Mouse (Mus musculus): ENCODE measurements around the gene Cacna1e. TPM values are rescaled to one million over a fixed set of nuclear protein-coding genes. Genes with fewer than 3 reads are reported as not detected.
A peak's percentile ranks its signal among the peaks of the same experiment; 100 is the strongest.

Cacna1e gene
- polyA plus RNA-seq, 1 experiment = 0.28 TPM

DNA sequence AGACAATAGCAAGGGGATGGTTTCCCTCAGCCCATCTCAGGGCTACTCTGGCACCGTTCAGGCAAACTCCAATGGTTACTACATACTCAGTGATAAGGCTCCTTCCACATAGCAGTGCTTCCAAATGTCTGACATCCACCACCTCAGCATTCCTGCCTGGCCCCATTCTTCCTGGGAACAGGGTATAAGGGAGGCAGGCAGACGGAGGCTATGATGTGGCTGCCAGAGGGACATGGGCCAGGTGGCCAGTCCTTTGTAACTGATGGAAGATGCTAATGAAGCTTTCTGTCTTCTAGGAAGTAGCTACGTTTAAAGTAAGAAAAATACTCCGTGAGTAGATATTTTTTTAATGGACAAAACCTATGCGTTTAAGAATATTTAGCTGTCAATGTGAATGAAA lies 3.7 kb upstream of the Cacna1e start:
- WGBS = 69% methylated on average over 5 of the region's 5 CpGs
- Histone ChIP-seq H3K4me1 (ENCODE audit: control insufficient read depth, insufficient read depth, low read length) (no peaks in the 10 kb centered on the region), H3K36me3 (ENCODE audit: control insufficient read depth, insufficient read depth, low read length) (no peaks in the 10 kb centered on the region), H3K27me3 (replicated peaks; ENCODE audit: control insufficient read depth, insufficient read depth, low read length) (no peaks in the 10 kb centered on the region), H3K27ac (ENCODE audit: insufficient read depth, low read depth, low read length) (no peak overlapping the region), H3K4me3 (ENCODE audit: insufficient read depth, low read depth, low read length) (no peak overlapping the region)
- no peak for DNase-seq
- TF ChIP-seq POLR2A (IDR thresholded peaks at IDR 0.05; ENCODE audit: low read depth, low read length) = no peak
- no peak for TF ChIP-seq CTCF (conservative IDR thresholded peaks at IDR 0.05; ENCODE audit: insufficient read depth, insufficient read length, low read depth, low read length)

DNA sequence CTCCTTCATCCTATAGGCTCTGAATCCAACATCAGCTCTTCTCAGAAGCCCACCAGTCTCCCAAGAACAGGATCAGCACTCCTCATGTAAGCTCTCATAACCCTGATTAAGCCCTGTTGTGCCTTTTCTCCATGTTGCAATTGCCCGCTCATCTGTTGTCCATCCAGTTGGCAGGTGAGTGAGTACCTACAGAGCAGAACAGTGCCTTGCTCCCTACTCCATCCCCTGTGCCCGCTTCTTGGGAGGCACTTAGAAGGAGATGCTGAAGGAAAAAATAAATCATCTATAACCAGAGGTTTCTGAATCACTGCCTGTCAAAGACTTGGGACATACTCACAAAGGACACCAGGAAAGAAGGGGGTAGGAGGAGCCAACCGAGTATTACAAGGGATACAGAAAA lies 3.2 kb upstream of the Cacna1e start:
- WGBS = 77% methylated on average over 3 of the region's 3 CpGs
- DNase-seq = no peak
- Histone ChIP-seq H3K4me1 (ENCODE audit: control insufficient read depth, insufficient read depth, low read length) (no peaks in the 10 kb centered on the region), H3K27ac (ENCODE audit: insufficient read depth, low read depth, low read length) (no peak overlapping the region), H3K4me3 (ENCODE audit: insufficient read depth, low read depth, low read length) (no peak overlapping the region), H3K27me3 (replicated peaks; ENCODE audit: control insufficient read depth, insufficient read depth, low read length) (no peaks in the 10 kb centered on the region), H3K36me3 (ENCODE audit: control insufficient read depth, insufficient read depth, low read length) (no peaks in the 10 kb centered on the region)
- no peak for TF ChIP-seq CTCF (conservative IDR thresholded peaks at IDR 0.05; ENCODE audit: insufficient read depth, insufficient read length, low read depth, low read length)
- TF ChIP-seq POLR2A (IDR thresholded peaks at IDR 0.05; ENCODE audit: low read depth, low read length) = no peak

DNA sequence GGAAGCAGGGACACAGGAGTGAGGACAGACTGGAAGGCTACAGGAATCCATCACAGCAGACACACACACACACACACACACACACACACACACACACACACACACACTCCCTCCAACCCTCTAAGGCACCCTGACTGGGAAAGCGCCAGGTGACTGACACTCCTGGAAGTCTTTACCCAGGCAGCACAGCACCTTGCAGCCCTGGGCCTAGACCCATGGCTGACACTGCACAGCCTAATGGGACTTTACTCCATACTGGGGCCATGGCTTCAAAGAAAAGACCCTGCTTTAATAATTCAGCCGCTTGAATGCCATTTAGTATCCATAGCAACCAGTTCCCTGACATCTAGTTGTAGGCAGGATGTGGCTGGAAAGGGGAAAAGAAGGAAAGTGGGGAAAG lies 2.3 kb upstream of the Cacna1e start:
- no peak for DNase-seq
- 52% methylated on average over 2 of the region's 2 CpGs for WGBS

DNA sequence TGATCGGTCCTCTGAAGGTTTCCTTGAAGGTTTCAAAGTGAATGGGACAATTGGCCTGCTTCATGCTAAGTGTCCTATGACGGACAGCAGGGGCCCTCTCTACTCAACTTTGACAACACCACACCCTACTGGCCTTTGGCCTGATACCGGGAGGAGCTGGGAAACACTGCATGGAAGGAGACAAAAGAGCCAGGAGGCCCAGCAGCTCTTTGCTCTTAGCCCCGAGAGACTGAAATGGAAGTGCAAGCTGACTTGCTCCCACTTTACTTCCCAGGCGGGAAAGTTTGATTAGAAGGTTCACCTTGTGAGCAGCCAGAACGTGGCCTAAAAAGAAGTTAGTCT lies 877 bp upstream of the Cacna1e start:
- H3K36me3 ChIP-seq (ENCODE audit: control insufficient read depth, insufficient read depth, low read length) = no peaks in the 10 kb centered on the region
- no peaks in the 10 kb centered on the region for H3K4me1 ChIP-seq (ENCODE audit: control insufficient read depth, insufficient read depth, low read length)
- H3K4me3 ChIP-seq (ENCODE audit: insufficient read depth, low read depth, low read length) = no peak overlapping the region
- 59% methylated on average over 6 of the region's 6 CpGs for WGBS
- TF ChIP-seq CTCF (conservative IDR thresholded peaks at IDR 0.05; ENCODE audit: insufficient read depth, insufficient read length, low read depth, low read length) (no peak; the same call in 1 of the 2 replicates), POLR2A (IDR thresholded peaks at IDR 0.05; ENCODE audit: low read depth, low read length) (no peak)
- peak; percentile 9 for DNase-seq
- H3K27ac ChIP-seq (ENCODE audit: insufficient read depth, low read depth, low read length) = no peak overlapping the region
- H3K27me3 ChIP-seq (replicated peaks; ENCODE audit: control insufficient read depth, insufficient read depth, low read length) = no peaks in the 10 kb centered on the region

More for the DNA sequence above, 2.3 kb upstream of the Cacna1e start:
- H3K4me1 ChIP-seq (ENCODE audit: control insufficient read depth, insufficient read depth, low read length) = no peaks in the 10 kb centered on the region
- H3K27me3 ChIP-seq (replicated peaks; ENCODE audit: control insufficient read depth, insufficient read depth, low read length) = no peaks in the 10 kb centered on the region
- no peak overlapping the region for H3K4me3 ChIP-seq (ENCODE audit: insufficient read depth, low read depth, low read length)
- no peaks in the 10 kb centered on the region for H3K36me3 ChIP-seq (ENCODE audit: control insufficient read depth, insufficient read depth, low read length)
- TF ChIP-seq CTCF (conservative IDR thresholded peaks at IDR 0.05; ENCODE audit: insufficient read depth, insufficient read length, low read depth, low read length) (no peak), POLR2A (IDR thresholded peaks at IDR 0.05; ENCODE audit: low read depth, low read length) (no peak)
- H3K27ac ChIP-seq (ENCODE audit: insufficient read depth, low read depth, low read length) = no peak overlapping the region

DNA sequence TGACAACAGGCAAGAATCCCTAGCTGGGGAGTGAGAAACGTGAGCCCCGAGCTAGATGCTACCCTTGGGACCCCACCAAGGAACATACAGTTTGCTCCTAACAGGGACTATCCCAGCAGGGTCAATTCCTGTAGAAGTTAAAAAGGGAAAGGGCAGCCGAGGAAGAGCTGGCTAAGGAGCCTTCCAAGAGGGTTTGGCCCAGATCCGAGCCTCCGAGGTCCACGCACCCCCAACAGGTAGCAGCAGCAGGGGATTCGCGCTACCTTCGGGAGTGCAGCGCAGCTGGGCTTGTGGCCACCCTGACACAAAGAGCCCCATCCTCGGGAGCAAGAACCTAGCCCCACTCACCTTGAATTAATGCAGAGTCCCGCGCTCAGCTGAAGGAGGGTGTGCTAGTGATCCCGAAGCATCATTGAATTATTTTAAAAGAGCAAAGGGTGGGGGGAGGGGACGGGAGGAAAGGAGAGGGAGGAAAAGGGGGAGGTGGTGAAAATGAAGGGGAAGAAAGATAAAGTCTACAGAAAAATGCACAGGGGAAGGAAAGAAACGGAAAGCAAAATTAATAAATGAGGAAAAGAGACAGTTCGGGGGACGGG lies 607 bp downstream of the Cacna1e start:
- no peak overlapping the region for H3K27ac ChIP-seq (ENCODE audit: insufficient read depth, low read depth, low read length)
- no peaks in the 10 kb centered on the region for H3K36me3 ChIP-seq (ENCODE audit: control insufficient read depth, insufficient read depth, low read length)
- no peaks in the 10 kb centered on the region for H3K27me3 ChIP-seq (replicated peaks; ENCODE audit: control insufficient read depth, insufficient read depth, low read length)
- H3K4me1 ChIP-seq (ENCODE audit: control insufficient read depth, insufficient read depth, low read length) = no peaks in the 10 kb centered on the region
- 4% methylated on average over 18 of the region's 18 CpGs for WGBS
- no peak for DNase-seq
- no peak overlapping the region for H3K4me3 ChIP-seq (ENCODE audit: insufficient read depth, low read depth, low read length)
- no peak for TF ChIP-seq POLR2A (IDR thresholded peaks at IDR 0.05; ENCODE audit: low read depth, low read length)
- no peak for TF ChIP-seq CTCF (conservative IDR thresholded peaks at IDR 0.05; ENCODE audit: insufficient read depth, insufficient read length, low read depth, low read length)

DNA sequence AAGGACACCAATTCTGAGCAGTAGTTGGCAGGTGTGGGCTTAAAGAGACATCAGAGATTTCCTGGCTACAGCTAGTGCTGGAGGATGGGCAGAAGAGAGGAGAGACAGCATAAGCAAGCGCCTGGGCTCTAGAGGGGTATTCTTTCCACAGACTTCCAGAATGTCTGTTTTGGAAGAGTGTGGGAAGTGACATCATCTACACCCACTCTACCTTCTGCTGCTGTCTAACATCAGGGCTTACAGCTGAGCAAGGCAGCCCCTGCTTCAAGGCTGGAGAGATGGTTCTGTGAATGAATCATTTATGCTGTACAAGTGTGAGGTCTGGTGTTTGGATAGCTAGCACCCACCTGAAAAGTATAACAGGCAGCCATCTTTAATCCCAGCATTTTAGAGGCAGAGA lies 18.3 kb downstream of the Cacna1e start:
- Histone ChIP-seq H3K4me3 (ENCODE audit: insufficient read depth, low read depth, low read length) (no peak overlapping the region), H3K27me3 (replicated peaks; ENCODE audit: control insufficient read depth, insufficient read depth, low read length) (no peaks in the 10 kb centered on the region), H3K4me1 (ENCODE audit: control insufficient read depth, insufficient read depth, low read length) (no peaks in the 10 kb centered on the region), H3K27ac (ENCODE audit: insufficient read depth, low read depth, low read length) (no peak overlapping the region), H3K36me3 (ENCODE audit: control insufficient read depth, insufficient read depth, low read length) (no peaks in the 10 kb centered on the region)
- no peak for TF ChIP-seq CTCF (conservative IDR thresholded peaks at IDR 0.05; ENCODE audit: insufficient read depth, insufficient read length, low read depth, low read length)
- no peak for TF ChIP-seq POLR2A (IDR thresholded peaks at IDR 0.05; ENCODE audit: low read depth, low read length)
- no peak for DNase-seq
- 83% methylated on average over 1 of the region's 1 CpGs for WGBS

DNA sequence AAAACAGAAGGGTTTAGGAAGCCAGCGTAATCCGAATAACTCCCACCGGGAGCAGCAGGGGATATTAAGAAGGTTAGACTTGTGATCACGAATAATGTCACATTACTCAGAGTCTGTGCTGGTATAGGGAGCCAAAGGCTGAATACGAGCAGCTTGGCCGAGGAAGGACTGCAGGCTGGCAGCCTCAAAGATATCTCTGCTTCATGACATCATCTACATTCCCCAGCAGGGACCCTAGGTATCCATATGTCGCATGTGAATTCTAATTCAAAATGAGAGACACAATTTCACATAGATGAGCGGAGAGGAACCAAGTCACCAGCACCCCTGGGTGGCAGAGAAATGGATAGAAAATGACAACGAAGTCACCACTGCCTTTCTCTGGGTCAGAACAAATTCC lies 22.9 kb downstream of the Cacna1e start:
- H3K4me3 ChIP-seq (ENCODE audit: insufficient read depth, low read depth, low read length) = no peak overlapping the region
- no peaks in the 10 kb centered on the region for H3K4me1 ChIP-seq (ENCODE audit: control insufficient read depth, insufficient read depth, low read length)
- 84% methylated on average over 9 of the region's 9 CpGs for WGBS
- no peak for TF ChIP-seq CTCF (conservative IDR thresholded peaks at IDR 0.05; ENCODE audit: insufficient read depth, insufficient read length, low read depth, low read length)
- no peak for TF ChIP-seq POLR2A (IDR thresholded peaks at IDR 0.05; ENCODE audit: low read depth, low read length)
- no peak for DNase-seq
- no peaks in the 10 kb centered on the region for H3K27me3 ChIP-seq (replicated peaks; ENCODE audit: control insufficient read depth, insufficient read depth, low read length)
- no peaks in the 10 kb centered on the region for H3K36me3 ChIP-seq (ENCODE audit: control insufficient read depth, insufficient read depth, low read length)
- no peak overlapping the region for H3K27ac ChIP-seq (ENCODE audit: insufficient read depth, low read depth, low read length)
